Mouse (Mus musculus) stomach, postnatal 0 days (tissue): Measurements from ENCODE around the gene Gp1ba. TPM values are rescaled to one million over a fixed set of nuclear protein-coding genes. Genes with fewer than 3 reads are reported as not detected.

Source experiments
- ATAC-seq: fragments of 200-750 bp; cut with Nextera tagmentation; 2 replicates; pipeline ENCODE4 v1.8.0; 2017; ENCODE audit not compliant: low FRiP score, low TSS enrichment
- DNase-seq: peaks from one replicate; pipeline ENCODE4 v3.0.0-alpha.2; 2016; ENCODE audit warnings: low spot score
- H3K27ac ChIP-seq: fragments of 300-500 bp; sonication (generic); replicated peaks from 2 replicates; pipeline ENCODE4 v1.5.1; 2014; ENCODE audit warnings: mild to moderate bottlenecking, control low read depth
- H3K27me3 ChIP-seq: fragments of 300-500 bp; sonication (generic); 2 replicates; pipeline ENCODE4 v1.6.1; 2014; ENCODE audit warnings: low read length; ENCODE audit not compliant: control insufficient read depth, insufficient read depth
- H3K36me3 ChIP-seq: fragments of 300-500 bp; sonication (generic); 2 replicates; pipeline ENCODE4 v1.6.1; 2014; ENCODE audit warnings: low read length, mixed read lengths; ENCODE audit not compliant: control insufficient read depth, insufficient read depth
- H3K4me1 ChIP-seq: fragments of 300-500 bp; sonication (generic); replicated peaks from 2 replicates; pipeline ENCODE4 v1.6.1; 2014; ENCODE audit warnings: antibody characterized with exemption; ENCODE audit not compliant: control insufficient read depth, insufficient read depth
- H3K4me2 ChIP-seq: fragments of 300-500 bp; sonication (generic); replicated peaks from 2 replicates; pipeline ENCODE4 v1.6.1; 2014; ENCODE audit warnings: low read depth, mild to moderate bottlenecking, control low read depth, moderate library complexity
- H3K4me3 ChIP-seq: fragments of 300-500 bp; sonication (generic); 2 replicates; pipeline ENCODE4 v1.5.1; 2014; ENCODE audit warnings: low read depth, low read length, control low read depth
- H3K9ac ChIP-seq: fragments of 300-500 bp; sonication (generic); 2 replicates; pipeline ENCODE4 v1.6.1; 2014; ENCODE audit warnings: mild to moderate bottlenecking, low read length, control low read depth, mixed read lengths
- H3K9me3 ChIP-seq: fragments of 300-500 bp; sonication (generic); 2 replicates; pipeline ENCODE4 v1.6.1; 2016; ENCODE audit warnings: low read length; ENCODE audit not compliant: control insufficient read depth
- CTCF ChIP-seq: IDR thresholded peaks from 2 replicates; pipeline ENCODE4 v1.5.1; 2016; ENCODE audit warnings: antibody characterized with exemption, low read depth, mild to moderate bottlenecking, moderate library complexity
- EP300 ChIP-seq: optimal IDR thresholded peaks from 2 replicates; pipeline ENCODE3; 2016; ENCODE audit warnings: antibody characterized with exemption
- whole genome bisulfite sequencing: fragments of 180-500 bp; shearing (Covaris S2); extraction: QIAGEN DNeasy Blood & Tissue Kit; methylation state at CpG from one replicate; pipeline ENCODE4 v1.1.7; 2014; 5-methylcytosine and 5-hydroxymethylcytosine counted together
- polyA plus RNA-seq: library from polyadenylated mRNA; unstranded; fragments of >200 nt; fragmentation: Nextera tagmentation; extraction: Ambion mirVana; gene quantifications from 2 replicates; pipeline ENCODE4 v1.2.1, GENCODE M21; 2015

The Gp1ba gene
- polyA plus RNA-seq, 1 experiment from 2014 or later, result 0.07 TPM

DNA sequence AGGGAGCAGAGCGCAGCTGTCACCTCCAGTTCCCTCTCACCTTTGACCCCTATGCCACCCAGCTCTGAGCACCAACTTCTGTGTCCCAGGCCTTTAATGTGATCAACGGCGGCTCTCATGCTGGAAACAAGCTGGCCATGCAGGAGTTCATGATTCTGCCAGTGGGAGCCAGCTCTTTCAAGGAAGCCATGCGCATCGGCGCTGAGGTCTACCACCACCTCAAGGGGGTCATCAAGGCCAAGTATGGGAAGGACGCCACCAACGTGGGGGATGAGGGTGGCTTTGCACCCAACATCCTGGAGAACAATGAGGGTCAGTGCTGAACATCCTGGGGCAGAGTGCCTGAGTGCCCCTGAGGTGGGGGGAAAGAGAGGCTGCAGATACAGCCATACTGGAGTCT, 21.6 kb downstream of the Gp1ba start:
- no peak overlapping the region for H3K4me2 ChIP-seq
- H3K27ac ChIP-seq, result no peak overlapping the region
- 81% methylated on average over 8 of the region's 8 CpGs for WGBS
- H3K4me1 ChIP-seq, result peaks cover 5% of the 10 kb centered on the region; the same call in 1 of the 2 replicates
- H3K27me3 ChIP-seq, result no peaks in the 10 kb centered on the region
- DNase-seq (no peak), ATAC-seq (no peak)
- H3K36me3 ChIP-seq, result peaks cover 14% of the 10 kb centered on the region
- no peak overlapping the region for H3K4me3 ChIP-seq
- H3K9me3 ChIP-seq, result no peaks in the 10 kb centered on the region
- H3K9ac ChIP-seq, result no peak overlapping the region
- TF ChIP-seq EP300, result no peak
- TF ChIP-seq CTCF, result no peak

DNA sequence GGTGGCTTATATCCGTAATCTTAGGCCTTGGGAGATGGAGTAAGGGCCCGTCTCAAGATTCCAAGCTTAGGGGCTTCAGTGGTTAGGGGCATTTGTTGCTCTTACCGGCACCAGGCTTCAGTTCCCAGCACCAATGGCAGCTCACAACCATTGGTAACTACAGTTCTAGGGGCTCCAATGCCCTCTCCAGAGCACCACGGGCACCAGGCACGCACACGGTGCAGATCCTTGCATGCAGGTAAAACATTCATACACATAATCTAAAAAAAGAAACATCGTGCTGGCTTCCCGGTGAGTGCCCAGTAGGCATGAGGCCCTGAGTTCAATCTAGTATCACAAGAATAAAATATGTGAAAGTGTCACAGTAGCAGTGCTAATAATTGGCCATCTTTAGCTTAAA, 24.2 kb downstream of the Gp1ba start:
- Histone ChIP-seq H3K4me3 (no peak overlapping the region), H3K36me3 (peaks cover 17% of the 10 kb centered on the region), H3K27ac (no peak overlapping the region), H3K27me3 (no peaks in the 10 kb centered on the region), H3K9me3 (no peaks in the 10 kb centered on the region), H3K9ac (no peak overlapping the region), H3K4me2 (no peak overlapping the region), H3K4me1 (0 out of 2 replicates have a peak, but pooled peaks cover 4% of the 10 kb centered on the region)
- TF ChIP-seq CTCF (no peak), EP300 (no peak)
- 90% methylated on average over 8 of the region's 8 CpGs for WGBS
- no peak for ATAC-seq
- no peak for DNase-seq

DNA sequence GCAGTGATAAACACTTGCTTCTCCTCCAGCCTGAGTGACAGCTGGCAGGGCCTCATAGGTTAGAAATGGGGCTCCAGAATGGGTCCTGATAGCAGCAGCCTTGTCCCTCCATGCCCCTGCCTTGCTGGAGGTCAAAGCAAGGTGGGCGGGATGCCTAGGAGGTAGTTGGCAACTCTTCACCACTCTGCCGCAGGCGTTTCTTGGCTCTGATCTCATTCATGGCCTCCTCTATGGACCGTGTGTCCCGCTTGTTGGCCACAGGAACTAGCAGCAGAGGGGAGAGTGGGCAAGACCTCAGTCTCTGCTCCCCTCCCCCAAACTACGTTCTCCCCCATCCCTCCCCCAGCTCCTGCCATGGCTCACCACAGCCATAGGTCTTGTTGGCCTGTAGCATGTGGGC, 25.0 kb downstream of the Gp1ba start:
- Histone ChIP-seq H3K4me3 (no peak overlapping the region), H3K36me3 (peaks cover 17% of the 10 kb centered on the region), H3K4me1 (0 out of 2 replicates have a peak, but pooled peaks cover 4% of the 10 kb centered on the region), H3K9ac (no peak overlapping the region), H3K9me3 (no peaks in the 10 kb centered on the region), H3K27me3 (no peaks in the 10 kb centered on the region), H3K27ac (no peak overlapping the region), H3K4me2 (no peak overlapping the region)
- no peak for DNase-seq
- TF ChIP-seq EP300, result no peak
- no peak for TF ChIP-seq CTCF
- no peak for ATAC-seq
- WGBS, result 91% methylated on average over 6 of the region's 6 CpGs

DNA sequence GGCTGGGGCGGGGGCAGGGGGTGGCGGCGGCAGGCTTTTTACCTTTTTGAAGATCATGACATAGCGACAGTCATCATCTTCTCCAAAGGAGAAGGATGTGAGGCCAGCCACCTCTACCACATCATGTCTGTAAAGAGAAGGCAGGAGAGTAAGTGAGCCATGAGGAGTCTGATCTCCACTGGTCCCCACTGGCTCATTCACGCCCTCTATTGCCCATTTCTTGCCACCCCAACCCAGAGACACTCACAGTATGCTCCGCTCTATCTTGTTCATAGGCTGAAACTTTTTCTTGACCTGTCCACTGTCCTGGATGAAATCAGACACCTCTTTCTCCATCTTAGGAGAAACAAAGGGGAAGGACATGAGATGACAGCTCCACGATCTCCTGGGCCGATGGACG, 25.8 kb downstream of the Gp1ba start:
- Histone ChIP-seq H3K4me2 (no peak overlapping the region), H3K27me3 (no peaks in the 10 kb centered on the region), H3K4me1 (0 out of 2 replicates have a peak, but pooled peaks cover 4% of the 10 kb centered on the region), H3K27ac (no peak overlapping the region), H3K9ac (no peak overlapping the region), H3K36me3 (peaks cover 17% of the 10 kb centered on the region), H3K4me3 (no peak overlapping the region), H3K9me3 (no peaks in the 10 kb centered on the region)
- WGBS, result 93% methylated on average over 9 of the region's 9 CpGs
- ATAC-seq (no peak), DNase-seq (no peak)
- peak; percentile 30 for TF ChIP-seq CTCF
- TF ChIP-seq EP300, result no peak

DNA sequence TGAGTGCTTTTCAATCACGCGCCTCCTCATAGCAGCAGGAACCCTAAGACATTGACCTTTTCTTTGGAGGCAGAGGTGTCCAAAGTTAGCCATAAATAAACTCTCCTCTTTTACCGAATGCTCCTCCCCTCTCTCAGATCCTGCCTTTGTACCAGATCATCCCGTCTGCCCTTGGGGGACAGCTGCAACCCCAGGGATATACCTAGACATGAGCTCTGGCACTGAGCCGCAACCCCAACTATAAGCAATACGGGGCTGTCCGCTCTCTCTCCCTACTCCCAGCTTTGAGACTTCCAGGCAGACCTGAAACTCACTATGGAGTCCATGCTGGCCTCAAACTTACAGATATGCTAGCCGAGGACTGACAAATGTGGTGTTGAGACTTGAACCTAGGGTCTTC, 27.8 kb downstream of the Gp1ba start:
- no peak overlapping the region for H3K9ac ChIP-seq
- H3K4me2 ChIP-seq, result no peak overlapping the region
- ATAC-seq, result no peak
- TF ChIP-seq CTCF (no peak), EP300 (no peak)
- no peak for DNase-seq
- H3K4me1 ChIP-seq, result 0 out of 2 replicates have a peak, but pooled peaks cover 4% of the 10 kb centered on the region
- H3K27ac ChIP-seq, result no peak overlapping the region
- no peaks in the 10 kb centered on the region for H3K27me3 ChIP-seq
- peaks cover 17% of the 10 kb centered on the region for H3K36me3 ChIP-seq
- H3K9me3 ChIP-seq, result no peaks in the 10 kb centered on the region
- no peak overlapping the region for H3K4me3 ChIP-seq
- 91% methylated on average over 8 of the region's 8 CpGs for WGBS

DNA sequence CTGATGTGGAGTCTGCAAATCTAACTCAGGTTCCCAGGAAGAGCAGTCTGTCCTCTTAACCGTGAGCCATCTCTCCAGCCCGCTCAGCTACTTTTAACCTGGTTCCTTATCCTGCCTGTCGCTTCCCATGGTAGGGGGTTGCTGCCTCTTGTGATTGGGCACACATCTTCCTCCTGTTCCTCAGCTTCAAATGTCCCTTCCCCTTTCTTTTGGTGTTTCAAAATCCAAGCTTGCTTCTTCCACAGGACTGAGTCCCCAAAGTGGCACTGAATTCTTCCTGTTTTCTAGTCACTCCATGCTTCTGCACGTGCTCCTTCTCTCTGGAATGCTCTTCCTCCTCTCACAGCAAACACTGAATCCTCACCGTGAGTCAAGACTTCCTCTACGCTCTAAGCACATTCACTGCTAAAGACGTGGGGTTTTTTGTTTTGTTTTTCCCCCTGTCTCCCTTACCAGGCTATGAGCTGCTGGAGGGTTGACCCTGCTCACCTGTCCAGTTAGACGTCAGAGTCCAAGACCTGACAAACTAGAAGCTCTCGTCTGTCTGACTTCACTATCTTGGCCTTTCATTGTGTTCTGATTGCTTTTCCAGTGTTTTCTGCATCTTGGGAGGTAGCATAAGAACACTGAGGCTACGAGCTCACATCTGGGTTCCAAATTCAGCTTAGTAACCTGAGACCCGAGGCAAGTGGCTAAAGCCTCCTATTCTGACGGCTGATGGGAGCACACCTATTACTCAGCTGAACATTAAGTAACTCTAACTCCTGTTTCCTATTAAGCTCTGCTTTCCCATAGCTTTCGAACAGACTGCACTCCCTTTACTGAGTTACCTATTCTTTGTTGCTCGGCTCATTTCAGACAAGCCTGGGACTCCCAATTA, 28.6 kb downstream of the Gp1ba start:
- no peaks in the 10 kb centered on the region for H3K9me3 ChIP-seq
- H3K4me2 ChIP-seq, result peak overlapping the region; percentile 61
- ATAC-seq (no peak), DNase-seq (no peak)
- H3K27ac ChIP-seq, result peak overlapping the region; percentile 79
- 43% methylated on average over 14 of the region's 14 CpGs for WGBS
- H3K27me3 ChIP-seq, result no peaks in the 10 kb centered on the region
- TF ChIP-seq CTCF, result no peak
- no peak for TF ChIP-seq EP300
- H3K36me3 ChIP-seq, result peaks cover 13% of the 10 kb centered on the region
- 0 out of 2 replicates have a peak, but pooled peaks cover 4% of the 10 kb centered on the region for H3K4me1 ChIP-seq
- peak overlapping the region; percentile 65 for H3K4me3 ChIP-seq
- H3K9ac ChIP-seq, result no peak overlapping the region; the same call in 1 of the 2 replicates
